Mouse (Mus musculus) hindbrain, embryonic 10.5 days (tissue): ENCODE results near the gene Lrrc4c. TPM values are rescaled to one million over a fixed set of nuclear protein-coding genes. Genes with fewer than 3 reads are reported as not detected.

Source experiments
- DNase-seq: peaks from one replicate; pipeline ENCODE4 v3.0.0-alpha.2; 2017; ENCODE audit warnings: low spot score
- H3K27ac ChIP-seq: fragments of 300-500 bp; sonication (generic); 2 replicates; pipeline ENCODE4 v1.5.1; 2016; ENCODE audit warnings: mild to moderate bottlenecking, moderate library complexity
- H3K27me3 ChIP-seq: fragments of 300-500 bp; sonication (generic); 2 replicates; pipeline ENCODE4 v1.6.1; 2016; ENCODE audit warnings: mild to moderate bottlenecking; ENCODE audit not compliant: poor library complexity, insufficient read depth, severe bottlenecking
- H3K36me3 ChIP-seq: fragments of 300-500 bp; sonication (generic); 2 replicates; pipeline ENCODE4 v1.6.1; 2016; ENCODE audit warnings: mild to moderate bottlenecking, moderate library complexity
- H3K4me1 ChIP-seq: fragments of 300-500 bp; sonication (generic); replicated peaks from 2 replicates; pipeline ENCODE4 v1.6.1; 2016; ENCODE audit warnings: mild to moderate bottlenecking
- H3K4me3 ChIP-seq: fragments of 300-500 bp; sonication (generic); 2 replicates; pipeline ENCODE4 v1.5.1; 2016; ENCODE audit warnings: mild to moderate bottlenecking, moderate library complexity
- H3K9me3 ChIP-seq: fragments of 300-500 bp; sonication (generic); 2 replicates; pipeline ENCODE4 v1.6.1; 2016; ENCODE audit warnings: mild to moderate bottlenecking, moderate library complexity
- WGBS: fragments of 180-500 bp; shearing (Covaris S2); methylation state at CpG from one replicate; pipeline ENCODE4 v1.1.7; 2016; 5-methylcytosine and 5-hydroxymethylcytosine counted together
- polyA plus RNA-seq: library from polyadenylated mRNA; unstranded; fragments of >200 nt; fragmentation: Nextera tagmentation; extraction: Ambion mirVana; gene quantifications from 2 replicates; pipeline ENCODE4 v1.2.1, GENCODE M21; 2016

Gene Lrrc4c
- polyA plus RNA-seq, 1 experiment from 2014 or later = 3.1 TPM

- no peak overlapping the region for H3K4me3 ChIP-seq
- H3K4me1 ChIP-seq = no peaks in the 10 kb centered on the region
- no peaks in the 10 kb centered on the region for H3K9me3 ChIP-seq
- WGBS = 88% methylated on average over 1 of the region's 1 CpGs
- no peak overlapping the region for H3K27ac ChIP-seq
- no peak for DNase-seq
- no peaks in the 10 kb centered on the region for H3K36me3 ChIP-seq
- H3K27me3 ChIP-seq = no peaks in the 10 kb centered on the region
Observed at GRCm38 (mm10) chr2:97234074-97234473, 916.1 kb downstream of the Lrrc4c start.

GRCm38 (mm10) chr2:97274651-97275050 is 956.7 kb downstream of the Lrrc4c start:
- H3K27me3 ChIP-seq = no peaks in the 10 kb centered on the region
- WGBS = 67% methylated on average over 2 of the region's 2 CpGs

GRCm38 (mm10) chr2:97284986-97285385 is 967.0 kb downstream of the Lrrc4c start:
- no peaks in the 10 kb centered on the region for H3K36me3 ChIP-seq
- no peaks in the 10 kb centered on the region for H3K27me3 ChIP-seq
- H3K27ac ChIP-seq = no peak overlapping the region
- no peaks in the 10 kb centered on the region for H3K4me1 ChIP-seq
- no peak overlapping the region for H3K4me3 ChIP-seq
- no peaks in the 10 kb centered on the region for H3K9me3 ChIP-seq
- no peak for DNase-seq

More at GRCm38 (mm10) chr2:97274651-97275050, 956.7 kb downstream of the Lrrc4c start:
- H3K9me3 ChIP-seq = no peaks in the 10 kb centered on the region
- no peak for DNase-seq
- no peak overlapping the region for H3K4me3 ChIP-seq
- no peaks in the 10 kb centered on the region for H3K36me3 ChIP-seq
- no peaks in the 10 kb centered on the region for H3K4me1 ChIP-seq
- no peak overlapping the region for H3K27ac ChIP-seq

GRCm38 (mm10) chr2:97294216-97294615 is 976.2 kb downstream of the Lrrc4c start:
- Histone ChIP-seq H3K9me3 (no peaks in the 10 kb centered on the region), H3K36me3 (no peaks in the 10 kb centered on the region), H3K27me3 (no peaks in the 10 kb centered on the region), H3K4me3 (no peak overlapping the region), H3K27ac (no peak overlapping the region), H3K4me1 (no peaks in the 10 kb centered on the region)
- no peak for DNase-seq
- 93% methylated on average over 3 of the region's 3 CpGs for WGBS

GRCm38 (mm10) chr2:97299704-97300103 is 981.7 kb downstream of the Lrrc4c start:
- Histone ChIP-seq H3K27me3 (no peaks in the 10 kb centered on the region), H3K4me3 (no peak overlapping the region), H3K4me1 (no peaks in the 10 kb centered on the region), H3K9me3 (no peaks in the 10 kb centered on the region), H3K36me3 (no peaks in the 10 kb centered on the region), H3K27ac (no peak overlapping the region)
- DNase-seq = no peak
- WGBS = 88% methylated on average over 2 of the region's 2 CpGs

GRCm38 (mm10) chr2:97318008-97318407 is 1000.0 kb downstream of the Lrrc4c start:
- H3K9me3 ChIP-seq = no peaks in the 10 kb centered on the region
- H3K27me3 ChIP-seq = no peaks in the 10 kb centered on the region
- H3K27ac ChIP-seq = no peak overlapping the region
- 77% methylated on average over 1 of the region's 1 CpGs for WGBS
- no peak overlapping the region for H3K4me3 ChIP-seq
- no peaks in the 10 kb centered on the region for H3K36me3 ChIP-seq
- H3K4me1 ChIP-seq = no peaks in the 10 kb centered on the region
- no peak for DNase-seq

- Histone ChIP-seq H3K9me3 (no peaks in the 10 kb centered on the region), H3K27ac (no peak overlapping the region), H3K36me3 (no peaks in the 10 kb centered on the region), H3K4me1 (no peaks in the 10 kb centered on the region), H3K4me3 (no peak overlapping the region), H3K27me3 (no peaks in the 10 kb centered on the region)
- no peak for DNase-seq
- WGBS = 80% methylated on average over 1 of the region's 1 CpGs
Observed at GRCm38 (mm10) chr2:97318536-97318935, 1000.6 kb downstream of the Lrrc4c start.

GRCm38 (mm10) chr2:97332084-97332682 is 1014.2 kb downstream of the Lrrc4c start:
- no peaks in the 10 kb centered on the region for H3K9me3 ChIP-seq
- DNase-seq = no peak
- H3K36me3 ChIP-seq = no peaks in the 10 kb centered on the region
- no peak overlapping the region for H3K27ac ChIP-seq
- WGBS = 64% methylated on average over 1 of the region's 1 CpGs
- H3K27me3 ChIP-seq = no peaks in the 10 kb centered on the region
- H3K4me1 ChIP-seq = no peaks in the 10 kb centered on the region
- H3K4me3 ChIP-seq = no peak overlapping the region

- Histone ChIP-seq H3K9me3 (no peaks in the 10 kb centered on the region), H3K4me1 (no peaks in the 10 kb centered on the region), H3K4me3 (no peak overlapping the region), H3K27me3 (no peaks in the 10 kb centered on the region), H3K36me3 (no peaks in the 10 kb centered on the region), H3K27ac (no peak overlapping the region)
- DNase-seq = no peak
- 82% methylated on average over 4 of the region's 4 CpGs for WGBS
Observed at GRCm38 (mm10) chr2:97339627-97340026, 1021.7 kb downstream of the Lrrc4c start.

GRCm38 (mm10) chr2:97361235-97361634 is 1043.3 kb downstream of the Lrrc4c start:
- DNase-seq = no peak
- no peaks in the 10 kb centered on the region for H3K4me1 ChIP-seq
- H3K27me3 ChIP-seq = no peaks in the 10 kb centered on the region
- H3K36me3 ChIP-seq = no peaks in the 10 kb centered on the region
- no peak overlapping the region for H3K27ac ChIP-seq
- 88% methylated on average over 2 of the region's 2 CpGs for WGBS
- H3K4me3 ChIP-seq = no peak overlapping the region
- H3K9me3 ChIP-seq = no peaks in the 10 kb centered on the region

GRCm38 (mm10) chr2:97369978-97370377 is 1052.0 kb downstream of the Lrrc4c start:
- Histone ChIP-seq H3K27me3 (no peaks in the 10 kb centered on the region), H3K4me1 (no peaks in the 10 kb centered on the region), H3K4me3 (no peak overlapping the region), H3K36me3 (no peaks in the 10 kb centered on the region), H3K27ac (no peak overlapping the region), H3K9me3 (no peaks in the 10 kb centered on the region)
- WGBS = 93% methylated on average over 3 of the region's 3 CpGs
- DNase-seq = no peak

- Histone ChIP-seq H3K36me3 (no peaks in the 10 kb centered on the region), H3K9me3 (no peaks in the 10 kb centered on the region), H3K4me1 (no peaks in the 10 kb centered on the region), H3K4me3 (no peak overlapping the region), H3K27ac (no peak overlapping the region), H3K27me3 (no peaks in the 10 kb centered on the region)
- WGBS = 87% methylated on average over 3 of the region's 3 CpGs
- DNase-seq = no peak
Observed at GRCm38 (mm10) chr2:97391437-97391836, 1073.5 kb downstream of the Lrrc4c start.

- H3K4me3 ChIP-seq = no peak overlapping the region
- H3K27ac ChIP-seq = no peak overlapping the region
- DNase-seq = no peak
- H3K27me3 ChIP-seq = no peaks in the 10 kb centered on the region
- no peaks in the 10 kb centered on the region for H3K36me3 ChIP-seq
- H3K9me3 ChIP-seq = no peaks in the 10 kb centered on the region
- H3K4me1 ChIP-seq = no peaks in the 10 kb centered on the region
- WGBS = 91% methylated on average over 2 of the region's 2 CpGs
Observed at GRCm38 (mm10) chr2:97391876-97392275, 1073.9 kb downstream of the Lrrc4c start.

GRCm38 (mm10) chr2:97413066-97413465 is 1095.1 kb downstream of the Lrrc4c start:
- no peak overlapping the region for H3K4me3 ChIP-seq
- no peak overlapping the region for H3K27ac ChIP-seq
- DNase-seq = no peak
- H3K4me1 ChIP-seq = no peaks in the 10 kb centered on the region
- WGBS = 84% methylated on average over 1 of the region's 1 CpGs
- no peaks in the 10 kb centered on the region for H3K36me3 ChIP-seq
- H3K27me3 ChIP-seq = no peaks in the 10 kb centered on the region
- no peaks in the 10 kb centered on the region for H3K9me3 ChIP-seq
